Mouse (Mus musculus): ENCODE results near the gene Tgfbr3. TPM values are rescaled to one million over a fixed set of nuclear protein-coding genes. Genes with fewer than 3 reads are reported as not detected.

Tgfbr3 gene
- polyA plus RNA-seq, 1 experiment from 2014 or later, result 23.8 TPM

GRCm38 (mm10) chr5:107279263-107279662 is 10.2 kb downstream of the Tgfbr3 start:
- no peaks in the 10 kb centered on the region for H3K27me3 ChIP-seq (ENCODE audit: insufficient read depth, low read length)
- no peak overlapping the region for H3K27ac ChIP-seq (ENCODE audit: low read depth)
- TF ChIP-seq CTCF (IDR thresholded peaks at IDR 0.05; ENCODE audit: low read depth), result no peak
- no peak for DNase-seq
- ATAC-seq (ENCODE audit: insufficient read depth), result no peak
- H3K36me3 ChIP-seq (ENCODE audit: insufficient read depth), result no peaks in the 10 kb centered on the region
- H3K9ac ChIP-seq, result no peak overlapping the region
- no peak overlapping the region for H3K4me2 ChIP-seq
- no peak overlapping the region for H3K4me3 ChIP-seq (ENCODE audit: low read depth, low read length)
- peaks cover 5% of the 10 kb centered on the region; the same call in 1 of the 2 replicates for H3K9me3 ChIP-seq (ENCODE audit: low read depth, low read length)
- 0 out of 2 replicates have a peak, but pooled peaks cover 5% of the 10 kb centered on the region for H3K4me1 ChIP-seq (ENCODE audit: insufficient read depth)
- 57% methylated on average over 4 of the region's 4 CpGs for WGBS

- DNase-seq (no peak), ATAC-seq (ENCODE audit: insufficient read depth) (no peak)
- H3K27me3 ChIP-seq (ENCODE audit: insufficient read depth, low read length), result no peaks in the 10 kb centered on the region
- TF ChIP-seq CTCF (IDR thresholded peaks at IDR 0.05; ENCODE audit: low read depth), result no peak
- no peak overlapping the region for H3K9ac ChIP-seq
- H3K4me1 ChIP-seq (ENCODE audit: insufficient read depth), result peaks cover 18% of the 10 kb centered on the region; the same call in 1 of the 2 replicates
- H3K27ac ChIP-seq (ENCODE audit: low read depth), result no peak overlapping the region
- H3K36me3 ChIP-seq (ENCODE audit: insufficient read depth), result no peaks in the 10 kb centered on the region
- peaks cover 5% of the 10 kb centered on the region; the same call in 1 of the 2 replicates for H3K9me3 ChIP-seq (ENCODE audit: low read depth, low read length)
- H3K4me3 ChIP-seq (ENCODE audit: low read depth, low read length), result no peak overlapping the region
- no peak overlapping the region for H3K4me2 ChIP-seq
- WGBS, result 33% methylated on average over 3 of the region's 3 CpGs
These were observed 13.2 kb downstream of the Tgfbr3 start for GRCm38 (mm10) chr5:107276186-107276585.

GRCm38 (mm10) chr5:107272252-107273028 is 17.0 kb downstream of the Tgfbr3 start:
- H3K4me2 ChIP-seq, result no peak overlapping the region
- no peak overlapping the region for H3K4me3 ChIP-seq (ENCODE audit: low read depth, low read length)
- 53% methylated on average over 11 of the region's 11 CpGs for WGBS
- no peak overlapping the region for H3K9ac ChIP-seq
- no peak overlapping the region for H3K27ac ChIP-seq (ENCODE audit: low read depth)
- no peak for TF ChIP-seq CTCF (IDR thresholded peaks at IDR 0.05; ENCODE audit: low read depth)
- H3K4me1 ChIP-seq (ENCODE audit: insufficient read depth), result peaks cover 33% of the 10 kb centered on the region
- DNase-seq (no peak), ATAC-seq (ENCODE audit: insufficient read depth) (no peak)
- no peaks in the 10 kb centered on the region for H3K9me3 ChIP-seq (ENCODE audit: low read depth, low read length)
- no peaks in the 10 kb centered on the region for H3K27me3 ChIP-seq (ENCODE audit: insufficient read depth, low read length)
- H3K36me3 ChIP-seq (ENCODE audit: insufficient read depth), result no peaks in the 10 kb centered on the region

- TF ChIP-seq CTCF (IDR thresholded peaks at IDR 0.05; ENCODE audit: low read depth), result no peak
- DNase-seq (peak; percentile 81), ATAC-seq (ENCODE audit: insufficient read depth) (peak; percentile 72)
- no peak overlapping the region for H3K4me3 ChIP-seq (ENCODE audit: low read depth, low read length)
- no peak overlapping the region for H3K9ac ChIP-seq
- no peaks in the 10 kb centered on the region for H3K27me3 ChIP-seq (ENCODE audit: insufficient read depth, low read length)
- 11% methylated on average over 6 of the region's 6 CpGs for WGBS
- H3K27ac ChIP-seq (ENCODE audit: low read depth), result peak overlapping the region; percentile 66
- peaks cover 28% of the 10 kb centered on the region for H3K4me1 ChIP-seq (ENCODE audit: insufficient read depth)
- H3K36me3 ChIP-seq (ENCODE audit: insufficient read depth), result peaks cover 4% of the 10 kb centered on the region; the same call in 1 of the 2 replicates
- H3K4me2 ChIP-seq, result peak overlapping the region; percentile 26; the same call in 1 of the 2 replicates
- no peaks in the 10 kb centered on the region for H3K9me3 ChIP-seq (ENCODE audit: low read depth, low read length)
These were observed 20.5 kb downstream of the Tgfbr3 start for GRCm38 (mm10) chr5:107269006-107269328.

- peak overlapping the region; percentile 66 for H3K27ac ChIP-seq (ENCODE audit: low read depth)
- no peak overlapping the region for H3K4me3 ChIP-seq (ENCODE audit: low read depth, low read length)
- H3K36me3 ChIP-seq (ENCODE audit: insufficient read depth), result peaks cover 4% of the 10 kb centered on the region; the same call in 1 of the 2 replicates
- H3K9ac ChIP-seq, result no peak overlapping the region
- DNase-seq (peak; percentile 44), ATAC-seq (ENCODE audit: insufficient read depth) (peak; percentile 45; the same call in 1 of the 2 replicates)
- H3K4me1 ChIP-seq (ENCODE audit: insufficient read depth), result peaks cover 28% of the 10 kb centered on the region
- no peak for TF ChIP-seq CTCF (IDR thresholded peaks at IDR 0.05; ENCODE audit: low read depth)
- H3K9me3 ChIP-seq (ENCODE audit: low read depth, low read length), result no peaks in the 10 kb centered on the region
- 40% methylated on average over 16 of the region's 16 CpGs for WGBS
- H3K27me3 ChIP-seq (ENCODE audit: insufficient read depth, low read length), result no peaks in the 10 kb centered on the region
- H3K4me2 ChIP-seq, result peak overlapping the region; percentile 26; the same call in 1 of the 2 replicates
These were observed 21.1 kb downstream of the Tgfbr3 start for GRCm38 (mm10) chr5:107268121-107269005.

- DNase-seq, result no peak
- Histone ChIP-seq H3K27ac (ENCODE audit: low read depth) (no peak overlapping the region), H3K4me1 (ENCODE audit: insufficient read depth) (peaks cover 17% of the 10 kb centered on the region), H3K36me3 (ENCODE audit: insufficient read depth) (peaks cover 4% of the 10 kb centered on the region; the same call in 1 of the 2 replicates), H3K9ac (no peak overlapping the region), H3K27me3 (ENCODE audit: insufficient read depth, low read length) (no peaks in the 10 kb centered on the region), H3K9me3 (ENCODE audit: low read depth, low read length) (no peaks in the 10 kb centered on the region), H3K4me2 (no peak overlapping the region), H3K4me3 (ENCODE audit: low read depth, low read length) (no peak overlapping the region)
- TF ChIP-seq CTCF (IDR thresholded peaks at IDR 0.05; ENCODE audit: low read depth), result no peak
- no peak for ATAC-seq (ENCODE audit: insufficient read depth)
- WGBS, result 74% methylated on average over 3 of the region's 3 CpGs
These were observed 22.9 kb downstream of the Tgfbr3 start for GRCm38 (mm10) chr5:107266566-107266965.

Measured in lung, embryonic 14.5 days (tissue).